Mouse (Mus musculus): ENCODE data around the gene Xxylt1. TPM values are rescaled to one million over a fixed set of nuclear protein-coding genes. Genes with fewer than 3 reads are reported as not detected.
A peak's percentile ranks its signal among the peaks of the same experiment; 100 is the strongest.

The Xxylt1 gene
- total RNA-seq, 1 experiment from 2014 or later = 9.2 TPM

DNA sequence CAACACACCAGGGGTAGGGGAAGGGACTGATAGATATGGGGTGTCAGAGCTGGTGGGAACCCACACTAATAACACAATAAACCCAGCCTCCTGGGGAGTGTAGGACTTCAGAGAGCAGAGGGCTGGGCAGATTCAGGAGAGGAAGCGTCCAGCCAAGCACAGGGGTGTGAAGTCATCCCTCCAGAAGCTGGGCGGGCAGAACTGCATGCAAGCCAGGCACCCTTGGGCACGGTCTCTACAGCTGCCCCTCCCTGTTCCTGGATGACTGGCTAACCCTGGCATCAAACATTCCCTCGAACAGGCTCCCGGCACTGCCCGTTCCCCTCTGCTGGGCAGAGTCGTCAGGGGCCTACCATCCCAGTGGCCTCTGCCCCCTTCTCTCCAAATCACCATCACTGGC lies 13.0 kb downstream of the Xxylt1 start:
- no peak for ATAC-seq (replicated peaks in 1 of 2; ENCODE audit: insufficient read depth in 1 of 2, low FRiP score in 2 of 2, low TSS enrichment in 1 of 2, low read depth in 1 of 2, poor library complexity in 2 of 2, severe bottlenecking in 2 of 2)

GRCm38 (mm10) chr16:31066344-31067098 lies 14.7 kb downstream of the Xxylt1 start:
- ATAC-seq (replicated peaks in 1 of 2; ENCODE audit: insufficient read depth in 1 of 2, low FRiP score in 2 of 2, low TSS enrichment in 1 of 2, low read depth in 1 of 2, poor library complexity in 2 of 2, severe bottlenecking in 2 of 2) = peak; percentile 34 to 46; a peak in 2 of 4 replicates

DNA sequence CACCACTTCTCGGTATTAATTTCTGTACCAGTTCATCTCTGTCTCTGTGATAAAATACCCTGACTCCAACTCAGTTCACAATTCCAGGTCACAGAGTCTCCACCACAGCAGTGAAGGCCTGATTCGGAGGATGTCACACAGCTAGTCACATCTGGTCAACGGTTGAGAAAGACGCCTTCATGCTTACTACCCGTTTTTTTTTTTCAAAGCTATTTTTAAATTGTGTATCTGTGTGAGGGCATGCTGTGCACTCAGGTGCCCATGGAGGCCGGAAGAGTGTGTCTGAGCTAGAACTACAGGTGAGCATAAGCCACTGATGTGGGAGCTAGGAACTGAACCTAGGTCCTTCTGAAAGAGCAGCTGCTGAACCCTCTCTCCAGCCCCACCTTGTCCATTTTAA lies 16.4 kb downstream of the Xxylt1 start:
- no peak for ATAC-seq (replicated peaks in 1 of 2; ENCODE audit: insufficient read depth in 1 of 2, low FRiP score in 2 of 2, low TSS enrichment in 1 of 2, low read depth in 1 of 2, poor library complexity in 2 of 2, severe bottlenecking in 2 of 2)

DNA sequence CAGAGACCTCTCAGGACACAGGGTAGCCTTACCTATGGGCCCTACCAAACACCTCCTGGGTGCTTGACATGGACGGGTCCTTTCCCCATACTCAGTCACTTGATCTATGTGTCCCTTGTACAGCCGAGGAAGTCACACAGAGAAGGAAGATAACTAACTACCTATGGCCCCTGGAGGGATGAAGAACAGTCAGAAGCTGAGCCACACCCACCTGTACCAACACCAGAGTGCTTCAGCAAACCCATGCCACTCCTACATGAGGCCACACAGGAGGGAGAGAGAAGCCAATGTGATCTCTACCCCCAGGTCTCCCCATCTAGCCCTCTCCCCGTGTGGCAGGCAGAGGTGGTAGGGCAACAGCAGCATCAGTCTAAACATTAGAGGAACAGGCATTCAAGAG lies 18.3 kb downstream of the Xxylt1 start:
- no peak for ATAC-seq (replicated peaks in 1 of 2; ENCODE audit: insufficient read depth in 1 of 2, low FRiP score in 2 of 2, low TSS enrichment in 1 of 2, low read depth in 1 of 2, poor library complexity in 2 of 2, severe bottlenecking in 2 of 2)

- ATAC-seq (replicated peaks in 1 of 2; ENCODE audit: insufficient read depth in 1 of 2, low FRiP score in 2 of 2, low TSS enrichment in 1 of 2, low read depth in 1 of 2, poor library complexity in 2 of 2, severe bottlenecking in 2 of 2) = no peak
Observed at GRCm38 (mm10) chr16:31061246-31061880, 19.9 kb downstream of the Xxylt1 start.

- ATAC-seq (replicated peaks in 1 of 2; ENCODE audit: insufficient read depth in 1 of 2, low FRiP score in 2 of 2, low TSS enrichment in 1 of 2, low read depth in 1 of 2, poor library complexity in 2 of 2, severe bottlenecking in 2 of 2) = no peak
Observed at GRCm38 (mm10) chr16:31060714-31061113, 20.5 kb downstream of the Xxylt1 start.

- no peak for ATAC-seq (replicated peaks in 1 of 2; ENCODE audit: insufficient read depth in 1 of 2, low FRiP score in 2 of 2, low TSS enrichment in 1 of 2, low read depth in 1 of 2, poor library complexity in 2 of 2, severe bottlenecking in 2 of 2)
Observed at GRCm38 (mm10) chr16:31060226-31060625, 21.0 kb downstream of the Xxylt1 start.

DNA sequence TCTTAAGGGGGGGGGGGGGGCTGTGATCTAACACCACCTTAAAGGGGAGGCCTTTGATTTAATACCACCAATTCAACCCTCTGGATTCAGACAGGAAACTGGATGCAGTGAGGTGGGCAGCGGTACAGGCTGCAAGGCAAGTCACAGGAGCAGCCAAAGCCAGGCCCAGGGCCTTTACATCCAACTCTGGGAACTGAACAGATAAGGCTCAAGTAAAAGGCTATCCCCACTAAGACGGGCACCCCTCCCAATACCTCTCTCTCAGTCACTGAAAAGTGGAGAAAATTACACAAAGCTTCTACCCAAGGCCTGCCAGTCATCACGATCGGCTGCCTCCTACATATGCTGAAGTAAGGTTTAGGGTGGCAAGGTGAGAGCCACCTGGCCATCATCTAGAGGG lies 21.5 kb downstream of the Xxylt1 start:
- no peak for ATAC-seq (replicated peaks in 1 of 2; ENCODE audit: insufficient read depth in 1 of 2, low FRiP score in 2 of 2, low TSS enrichment in 1 of 2, low read depth in 1 of 2, poor library complexity in 2 of 2, severe bottlenecking in 2 of 2)

DNA sequence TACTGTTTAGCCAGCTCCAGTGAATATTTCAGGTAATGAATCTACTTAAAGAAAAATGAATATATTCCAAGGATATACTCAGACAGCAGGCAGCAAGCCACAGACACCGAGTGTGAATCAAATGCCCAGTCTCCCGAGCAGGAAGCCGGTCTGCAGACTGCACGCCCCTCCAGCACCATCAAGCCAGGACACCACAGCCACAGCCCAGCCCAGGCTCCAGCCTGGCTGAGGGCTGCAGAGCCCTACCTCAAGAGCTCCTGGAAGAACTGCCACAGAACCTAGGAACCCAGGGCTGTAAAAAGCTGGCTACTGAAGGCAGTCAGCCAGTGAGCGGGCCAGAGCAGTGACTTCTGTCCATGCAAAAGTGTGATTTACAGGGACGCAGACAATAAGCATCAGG lies 28.4 kb downstream of the Xxylt1 start:
- ATAC-seq (replicated peaks in 1 of 2; ENCODE audit: insufficient read depth in 1 of 2, low FRiP score in 2 of 2, low TSS enrichment in 1 of 2, low read depth in 1 of 2, poor library complexity in 2 of 2, severe bottlenecking in 2 of 2) = no peak

GRCm38 (mm10) chr16:31052177-31052726 lies 29.0 kb downstream of the Xxylt1 start:
- no peak for ATAC-seq (replicated peaks in 1 of 2; ENCODE audit: insufficient read depth in 1 of 2, low FRiP score in 2 of 2, low TSS enrichment in 1 of 2, low read depth in 1 of 2, poor library complexity in 2 of 2, severe bottlenecking in 2 of 2)

GRCm38 (mm10) chr16:31050701-31051100 lies 30.5 kb downstream of the Xxylt1 start:
- no peak for ATAC-seq (replicated peaks in 1 of 2; ENCODE audit: insufficient read depth in 1 of 2, low FRiP score in 2 of 2, low TSS enrichment in 1 of 2, low read depth in 1 of 2, poor library complexity in 2 of 2, severe bottlenecking in 2 of 2)

DNA sequence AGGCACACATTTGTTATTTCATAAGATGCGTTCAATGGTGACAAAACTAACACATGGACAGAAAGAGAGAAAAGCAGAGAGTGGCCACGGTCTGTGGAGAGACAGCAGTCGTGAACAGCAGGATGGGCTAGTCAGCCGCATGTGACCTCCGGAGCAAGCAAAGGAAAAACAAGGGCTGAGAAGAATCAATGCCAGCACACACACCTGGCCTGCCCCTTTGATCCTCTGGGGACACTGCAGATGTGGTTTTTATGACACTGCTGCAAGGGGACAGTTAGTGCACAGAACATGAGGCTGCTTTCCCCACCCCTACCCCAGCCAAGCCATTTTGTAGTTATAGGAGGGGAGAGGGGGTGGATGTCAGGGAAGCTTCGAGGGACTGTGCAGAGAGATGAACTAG lies 33.0 kb downstream of the Xxylt1 start:
- ATAC-seq (replicated peaks in 1 of 2; ENCODE audit: insufficient read depth in 1 of 2, low FRiP score in 2 of 2, low TSS enrichment in 1 of 2, low read depth in 1 of 2, poor library complexity in 2 of 2, severe bottlenecking in 2 of 2) = no peak

GRCm38 (mm10) chr16:31047186-31047898 lies 33.9 kb downstream of the Xxylt1 start:
- no peak for ATAC-seq (replicated peaks in 1 of 2; ENCODE audit: insufficient read depth in 1 of 2, low FRiP score in 2 of 2, low TSS enrichment in 1 of 2, low read depth in 1 of 2, poor library complexity in 2 of 2, severe bottlenecking in 2 of 2)

DNA sequence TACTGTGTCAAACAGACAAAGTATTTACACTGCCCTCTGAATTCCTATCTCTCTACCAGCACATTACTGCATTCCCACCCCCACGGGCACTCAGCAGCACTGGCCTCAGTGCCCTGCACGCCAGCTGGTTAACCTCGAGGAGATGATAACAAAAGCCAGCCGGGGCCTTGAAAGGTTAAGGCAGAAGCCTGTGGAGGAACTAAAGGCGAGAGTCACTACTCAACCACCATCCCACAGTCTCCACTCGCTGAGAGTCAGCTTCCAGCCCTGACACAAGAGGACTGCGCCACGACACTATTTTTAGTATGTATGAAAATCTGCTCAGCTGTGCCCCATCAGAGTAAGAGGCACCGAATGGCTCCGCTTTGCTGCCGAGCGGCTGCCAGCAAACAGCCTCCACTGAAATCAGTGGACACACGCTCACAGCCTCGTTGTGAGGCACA lies 35.0 kb downstream of the Xxylt1 start:
- ATAC-seq (replicated peaks in 1 of 2; ENCODE audit: insufficient read depth in 1 of 2, low FRiP score in 2 of 2, low TSS enrichment in 1 of 2, low read depth in 1 of 2, poor library complexity in 2 of 2, severe bottlenecking in 2 of 2) = 0 out of 4 replicates have a peak, but pooled peaks of 1 of the 2 experiments have one; percentile 17

DNA sequence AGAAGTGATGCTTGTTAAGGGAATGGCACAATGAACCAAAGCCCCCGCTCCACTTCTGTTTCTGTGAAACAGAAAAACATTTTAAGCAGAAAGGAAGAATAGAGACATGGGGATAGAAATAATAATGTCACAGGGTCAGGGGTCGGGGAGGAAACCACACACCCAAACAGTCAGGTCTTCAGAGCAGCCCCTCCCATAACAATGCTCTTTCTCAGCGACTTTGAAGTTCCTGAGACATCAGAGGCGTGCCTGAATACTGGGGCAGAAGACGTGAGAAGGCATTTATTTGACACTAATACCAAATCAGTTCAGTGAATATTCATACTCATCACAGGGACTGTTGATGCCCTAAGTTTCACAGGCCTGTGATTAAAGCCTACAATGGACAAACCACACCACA lies 36.0 kb downstream of the Xxylt1 start:
- no peak for ATAC-seq (replicated peaks in 1 of 2; ENCODE audit: insufficient read depth in 1 of 2, low FRiP score in 2 of 2, low TSS enrichment in 1 of 2, low read depth in 1 of 2, poor library complexity in 2 of 2, severe bottlenecking in 2 of 2)

GRCm38 (mm10) chr16:31043136-31043535 lies 38.1 kb downstream of the Xxylt1 start:
- ATAC-seq (replicated peaks in 1 of 2; ENCODE audit: insufficient read depth in 1 of 2, low FRiP score in 2 of 2, low TSS enrichment in 1 of 2, low read depth in 1 of 2, poor library complexity in 2 of 2, severe bottlenecking in 2 of 2) = no peak

DNA sequence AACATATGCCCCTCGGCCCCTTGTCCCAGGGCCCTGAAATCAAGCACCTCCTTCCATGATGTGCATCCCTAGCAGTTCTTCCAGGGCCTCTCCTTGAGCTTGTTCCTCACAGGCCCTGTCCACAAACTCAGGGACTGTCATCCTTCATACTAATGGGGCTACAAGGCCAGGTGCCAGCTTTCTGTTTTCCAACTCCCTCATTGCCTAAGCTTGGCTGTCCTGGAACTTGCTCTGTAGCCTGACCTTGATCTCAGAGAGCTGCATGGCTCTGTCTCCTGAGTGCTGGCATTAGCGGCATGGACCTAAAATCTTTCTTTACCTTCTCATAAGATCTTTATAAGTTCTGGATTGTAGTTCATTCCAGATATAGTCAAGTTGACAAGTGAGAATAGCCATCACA lies 39.7 kb downstream of the Xxylt1 start:
- no peak for ATAC-seq (replicated peaks in 1 of 2; ENCODE audit: insufficient read depth in 1 of 2, low FRiP score in 2 of 2, low TSS enrichment in 1 of 2, low read depth in 1 of 2, poor library complexity in 2 of 2, severe bottlenecking in 2 of 2)
